ENCODE assay signal across 8 mouse cellular contexts in genomic region chr12:102640436-102641163, GRCm38 (mm10).
A peak's percentile ranks its signal among the peaks of the same experiment; 100 is the strongest.
DNase-seq lines count a peak whose midpoint lies in the region; ATAC-seq and TF ChIP-seq lines count a peak whose summit lies in the region.

No protein-coding gene starts in this region.

- H3K27me3 ChIP-seq in embryonic facial prominence, embryonic 12.5 days: no peaks in the 10 kb centered on the region
- no peaks in the 10 kb centered on the region for H3K27me3 ChIP-seq in neural tube, embryonic 13.5 days

- no peak overlapping the region for H3K4me2 ChIP-seq in embryonic facial prominence, embryonic 12.5 days (replicated peaks)
- no peak overlapping the region for H3K4me2 ChIP-seq in neural tube, embryonic 13.5 days

- peak; percentile 46 for DNase-seq in 3134 (ENCODE audit: extremely low read depth, insufficient read length, low spot score)
- DNase-seq in Muller cell, postnatal 12 days (ENCODE audit: inconsistent ontology term): peak; percentile 72
- peak; percentile 82 to 87 for DNase-seq in layer of hippocampus, adult 2 months (ENCODE audit: low spot score in 2 of 2)
- DNase-seq in urinary bladder, postnatal 10 days (ENCODE audit: low spot score): no peak
- DNase-seq in kidney, postnatal 36 days: no peak
- no peak for DNase-seq in urinary bladder, adult 18-20 months (ENCODE audit: low spot score in 2 of 2)

- no peaks in the 10 kb centered on the region for H3K36me3 ChIP-seq in embryonic facial prominence, embryonic 12.5 days
- H3K36me3 ChIP-seq in neural tube, embryonic 13.5 days: no peaks in the 10 kb centered on the region

- no peak overlapping the region for H3K4me3 ChIP-seq in embryonic facial prominence, embryonic 12.5 days
- H3K4me3 ChIP-seq in layer of hippocampus, adult 2 months: no peak overlapping the region; the same call in 1 of the 2 replicates
- no peak overlapping the region for H3K4me3 ChIP-seq in neural tube, embryonic 13.5 days

- H3K9me3 ChIP-seq in embryonic facial prominence, embryonic 12.5 days: no peaks in the 10 kb centered on the region
- no peaks in the 10 kb centered on the region for H3K9me3 ChIP-seq in neural tube, embryonic 13.5 days

- WGBS in embryonic facial prominence, embryonic 12.5 days: 31% methylated on average over 9 of the region's 9 CpGs
- 25% methylated on average over 9 of the region's 9 CpGs for WGBS in neural tube, embryonic 13.5 days

- H3K27ac ChIP-seq in embryonic facial prominence, embryonic 12.5 days: no peak overlapping the region
- peak overlapping the region; percentile 76 for H3K27ac ChIP-seq in layer of hippocampus, adult 2 months
- peak overlapping the region; percentile 76 for H3K27ac ChIP-seq in neural tube, embryonic 13.5 days (replicated peaks)

- H3K4me1 ChIP-seq in embryonic facial prominence, embryonic 12.5 days: peaks cover 15% of the 10 kb centered on the region; the same call in 1 of the 2 replicates
- peaks cover 51% of the 10 kb centered on the region for H3K4me1 ChIP-seq in neural tube, embryonic 13.5 days (replicated peaks)

- ATAC-seq in embryonic facial prominence, embryonic 12.5 days (ENCODE audit: insufficient number of reproducible peaks, insufficient read depth, low FRiP score, low TSS enrichment): 0 out of 2 replicates have a peak, but pooled peaks have one; percentile 62
- peak; percentile 83 for ATAC-seq in neural tube, embryonic 13.5 days (ENCODE audit: low read depth)

- TF ChIP-seq CTCF in layer of hippocampus, adult 2 months (conservative IDR thresholded peaks at IDR 0.05): no peak

- no peak overlapping the region for H3K9ac ChIP-seq in embryonic facial prominence, embryonic 12.5 days
- no peak overlapping the region for H3K9ac ChIP-seq in neural tube, embryonic 13.5 days

Comparison
In these comparisons a context has a peak if more than half of its experiments do, and no peak if none do; other contexts are left out.
1. DNase-seq: peak in 3134 (single experiment), Muller cell, postnatal 12 days (single experiment) and layer of hippocampus, adult 2 months (2 of 2); none in urinary bladder, postnatal 10 days (single experiment), kidney, postnatal 36 days (0 of 2) and urinary bladder, adult 18-20 months (0 of 2).